Mouse (Mus musculus) limb, embryonic 11.5 days (tissue): ENCODE data around the gene Hist1h2ak. TPM values are rescaled to one million over a fixed set of nuclear protein-coding genes. Genes with fewer than 3 reads are reported as not detected.
"Not testable (repeated sequence)": the region's sequence is repeated elsewhere in the genome, so short reads cannot be mapped to it uniquely, and the experiment has no call there.

Experiments
- ATAC-seq: fragments of 200-750 bp; cut with Nextera tagmentation; 2 replicates; pipeline ENCODE4 v1.8.0; 2017; ENCODE audit warnings: low read depth; ENCODE audit not compliant: insufficient number of reproducible peaks, low FRiP score, low TSS enrichment
- DNase-seq: peaks from one replicate; pipeline ENCODE4 v3.0.0-alpha.2; 2015; ENCODE audit warnings: low spot score
- H3K27ac ChIP-seq: fragments of 300-500 bp; sonication (generic); replicated peaks from 2 replicates; pipeline ENCODE4 v1.5.1; 2014; ENCODE audit warnings: low read depth, mild to moderate bottlenecking, low read length
- H3K27me3 ChIP-seq: fragments of 300-500 bp; sonication (generic); 2 replicates; pipeline ENCODE4 v1.6.1; 2014; ENCODE audit warnings: mild to moderate bottlenecking, low read length, mixed read lengths; ENCODE audit not compliant: control insufficient read depth, insufficient read depth
- H3K36me3 ChIP-seq: fragments of 300-500 bp; sonication (generic); 2 replicates; pipeline ENCODE4 v1.6.1; 2014; ENCODE audit warnings: mild to moderate bottlenecking, low read length, moderate library complexity, mixed read lengths; ENCODE audit not compliant: control insufficient read depth, insufficient read depth
- H3K4me1 ChIP-seq: fragments of 300-500 bp; sonication (generic); 2 replicates; pipeline ENCODE4 v1.6.1; 2014; ENCODE audit warnings: low read length, mixed read lengths; ENCODE audit not compliant: control insufficient read depth, insufficient read depth
- H3K4me2 ChIP-seq: fragments of 300-500 bp; sonication (generic); 2 replicates; pipeline ENCODE4 v1.6.1; 2014; ENCODE audit warnings: low read depth, mild to moderate bottlenecking, moderate library complexity; ENCODE audit not compliant: severe bottlenecking
- H3K4me3 ChIP-seq: fragments of 300-500 bp; sonication (generic); 2 replicates; pipeline ENCODE4 v1.5.1; 2014; ENCODE audit warnings: low read depth, low read length
- H3K9ac ChIP-seq: fragments of 300-500 bp; sonication (generic); 2 replicates; pipeline ENCODE4 v1.6.1; 2014; ENCODE audit warnings: mild to moderate bottlenecking, low read length
- H3K9me3 ChIP-seq: fragments of 300-500 bp; sonication (generic); 2 replicates; pipeline ENCODE4 v1.6.1; 2016; ENCODE audit warnings: low read length; ENCODE audit not compliant: control insufficient read depth
- WGBS: fragments of 180-500 bp; shearing (Covaris S2); extraction: QIAGEN DNeasy Blood & Tissue Kit; methylation state at CpG from one replicate; pipeline ENCODE4 v1.1.7; 2014; 5-methylcytosine and 5-hydroxymethylcytosine counted together
- polyA plus RNA-seq: library from polyadenylated mRNA; unstranded; fragments of >200 nt; fragmentation: Nextera tagmentation; extraction: Ambion mirVana; gene quantifications from 2 replicates; pipeline ENCODE4 v1.2.1, GENCODE M21; 2014

Hist1h2ak gene
- polyA plus RNA-seq, 1 experiment from 2014 or later, result 6.1 TPM

DNA sequence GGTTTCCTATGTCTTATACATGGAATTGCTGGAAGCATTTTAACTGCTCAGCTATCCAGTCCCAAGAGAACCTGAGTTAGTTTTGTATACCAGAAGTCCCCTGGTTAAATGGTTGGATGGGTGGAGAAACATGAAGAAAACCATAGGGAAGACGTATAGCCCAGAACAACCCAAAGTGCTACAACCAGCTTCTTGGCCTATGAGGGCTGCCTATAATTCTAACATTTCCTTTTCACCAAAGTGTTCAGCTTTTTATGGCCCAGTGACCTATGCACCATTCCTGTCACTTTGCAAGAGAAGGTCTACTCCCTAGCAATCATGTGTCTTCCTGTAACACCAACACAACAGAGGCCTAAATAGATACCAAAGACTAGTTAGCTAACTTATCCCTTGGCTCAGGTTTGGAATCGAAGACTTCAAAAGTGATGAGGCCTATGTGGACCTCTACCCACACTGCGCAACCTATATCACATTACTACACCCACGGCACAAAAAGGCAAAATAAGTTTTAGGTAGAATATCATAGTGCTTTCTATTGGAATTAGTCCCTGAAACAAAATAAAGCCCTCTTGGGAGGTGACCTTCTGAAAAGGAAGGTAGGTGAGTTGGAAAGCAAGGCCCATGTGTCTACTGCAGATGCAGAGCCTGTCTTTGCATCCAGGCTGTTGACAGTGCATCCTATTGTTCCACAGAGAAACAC lies 35.1 kb downstream of the Hist1h2ak start:
- H3K27ac ChIP-seq, result peak overlapping the region; percentile 88
- no peaks in the 10 kb centered on the region for H3K27me3 ChIP-seq
- peak overlapping the region; percentile 42 for H3K4me3 ChIP-seq
- H3K36me3 ChIP-seq, result no peaks in the 10 kb centered on the region
- H3K4me1 ChIP-seq, result peaks cover 11% of the 10 kb centered on the region
- H3K4me2 ChIP-seq, result peak overlapping the region; percentile 72
- DNase-seq (peak; percentile 67), ATAC-seq (no peak)
- no peaks in the 10 kb centered on the region for H3K9me3 ChIP-seq
- peak overlapping the region; percentile 66 for H3K9ac ChIP-seq
- 57% methylated on average over 4 of the region's 4 CpGs for WGBS

DNA sequence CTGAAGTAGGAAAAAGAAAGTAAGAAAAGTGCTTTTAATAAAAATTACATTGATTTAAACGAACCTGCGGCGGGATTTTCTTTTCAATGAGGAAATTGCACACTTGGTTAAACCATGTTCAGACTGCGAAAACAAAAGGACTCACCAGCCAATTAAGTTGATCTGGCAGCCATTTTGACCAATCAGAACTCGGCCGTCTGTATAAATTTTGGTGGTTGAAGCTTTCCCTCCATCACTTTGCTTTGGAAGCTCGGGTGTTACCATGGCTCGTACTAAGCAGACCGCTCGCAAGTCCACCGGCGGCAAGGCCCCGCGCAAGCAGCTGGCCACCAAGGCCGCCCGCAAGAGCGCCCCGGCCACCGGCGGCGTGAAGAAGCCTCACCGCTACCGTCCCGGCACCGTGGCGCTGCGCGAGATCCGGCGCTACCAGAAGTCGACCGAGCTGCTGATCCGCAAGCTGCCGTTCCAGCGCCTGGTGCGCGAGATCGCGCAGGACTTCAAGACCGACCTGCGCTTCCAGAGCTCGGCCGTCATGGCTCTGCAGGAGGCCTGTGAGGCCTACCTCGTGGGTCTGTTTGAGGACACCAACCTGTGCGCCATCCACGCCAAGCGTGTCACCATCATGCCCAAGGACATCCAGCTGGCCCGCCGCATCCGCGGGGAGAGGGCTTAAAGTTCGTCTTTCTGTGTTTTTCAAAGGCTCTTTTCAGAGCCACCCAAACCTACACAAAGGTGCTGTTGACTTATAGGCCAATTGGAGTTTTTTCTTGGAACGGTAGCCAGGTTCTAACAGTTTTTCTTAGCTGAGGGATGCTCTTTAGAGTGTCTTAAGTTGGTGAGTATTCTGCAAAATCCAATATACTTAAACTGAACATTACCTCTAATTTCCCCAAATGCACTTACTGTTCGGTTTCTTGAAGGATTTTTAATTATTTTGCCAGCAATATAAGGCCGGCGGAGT lies 36.0 kb downstream of the Hist1h2ak start, which contains the start of gene Hist1h3h:
Gene Hist1h3h, plus strand, starts transcription at position 263 of the 961 bp plus-strand sequence.
- H3K27me3 ChIP-seq, H3K9me3 ChIP-seq, H3K36me3 ChIP-seq: not testable (repeated sequence)
- Histone ChIP-seq H3K4me3 (peak within 1 kb of the TSS; percentile 43), H3K4me2 (peak within 1 kb of the TSS; percentile 77), H3K4me1 (peaks cover 11% of the 10 kb centered on the region), H3K9ac (peak within 1 kb of the TSS; percentile 71), H3K27ac (peak within 1 kb of the TSS; percentile 97)
- under 1% methylated on average over 27 of the region's 56 CpGs for WGBS
- ATAC-seq (peak; percentile 31; the same call in 1 of the 2 replicates), DNase-seq (peak; percentile 90)

DNA sequence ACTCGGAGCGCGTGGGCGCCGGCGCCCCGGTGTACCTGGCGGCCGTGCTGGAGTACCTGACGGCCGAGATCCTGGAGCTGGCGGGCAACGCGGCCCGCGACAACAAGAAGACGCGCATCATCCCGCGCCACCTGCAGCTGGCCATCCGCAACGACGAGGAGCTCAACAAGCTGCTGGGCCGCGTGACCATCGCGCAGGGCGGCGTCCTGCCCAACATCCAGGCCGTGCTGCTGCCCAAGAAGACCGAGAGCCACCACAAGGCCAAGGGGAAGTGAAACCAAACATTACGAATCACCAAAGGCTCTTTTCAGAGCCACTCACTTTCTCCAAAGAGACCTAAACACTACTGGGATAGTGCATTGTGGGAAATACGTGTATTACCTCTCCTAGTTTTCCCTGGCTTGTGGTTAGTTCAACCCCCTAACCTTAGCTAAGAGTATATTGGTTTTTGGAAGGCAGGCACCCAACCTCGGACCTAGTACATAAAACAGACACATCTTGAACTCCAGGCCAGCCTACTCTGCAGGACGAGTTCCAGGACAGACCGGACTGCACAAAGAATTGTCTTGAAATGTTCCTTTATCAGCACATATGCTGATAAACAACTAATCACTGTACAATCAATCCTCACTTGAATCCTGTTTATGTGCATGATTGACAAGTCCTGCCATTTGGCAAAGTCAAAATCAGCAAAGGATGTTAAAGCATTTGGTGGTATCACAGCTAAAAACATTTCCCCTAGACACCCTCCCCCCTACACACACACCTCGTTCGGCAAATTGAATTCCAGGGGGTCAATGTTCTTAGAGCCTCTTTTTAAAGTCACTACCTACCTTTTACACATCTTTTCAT lies 36.9 kb downstream of the Hist1h2ak start:
- not testable (repeated sequence) for H3K27me3 ChIP-seq, H3K36me3 ChIP-seq, H3K9me3 ChIP-seq
- ATAC-seq (peak; percentile 2; the same call in 1 of the 2 replicates), DNase-seq (peak; percentile 80)
- peak overlapping the region; percentile 77 for H3K4me2 ChIP-seq
- H3K4me3 ChIP-seq, result peak overlapping the region; percentile 43
- peaks cover 11% of the 10 kb centered on the region for H3K4me1 ChIP-seq
- 0% methylated on average over 8 of the region's 38 CpGs for WGBS
- peak overlapping the region; percentile 97 for H3K27ac ChIP-seq
- H3K9ac ChIP-seq, result peak overlapping the region; percentile 71

DNA sequence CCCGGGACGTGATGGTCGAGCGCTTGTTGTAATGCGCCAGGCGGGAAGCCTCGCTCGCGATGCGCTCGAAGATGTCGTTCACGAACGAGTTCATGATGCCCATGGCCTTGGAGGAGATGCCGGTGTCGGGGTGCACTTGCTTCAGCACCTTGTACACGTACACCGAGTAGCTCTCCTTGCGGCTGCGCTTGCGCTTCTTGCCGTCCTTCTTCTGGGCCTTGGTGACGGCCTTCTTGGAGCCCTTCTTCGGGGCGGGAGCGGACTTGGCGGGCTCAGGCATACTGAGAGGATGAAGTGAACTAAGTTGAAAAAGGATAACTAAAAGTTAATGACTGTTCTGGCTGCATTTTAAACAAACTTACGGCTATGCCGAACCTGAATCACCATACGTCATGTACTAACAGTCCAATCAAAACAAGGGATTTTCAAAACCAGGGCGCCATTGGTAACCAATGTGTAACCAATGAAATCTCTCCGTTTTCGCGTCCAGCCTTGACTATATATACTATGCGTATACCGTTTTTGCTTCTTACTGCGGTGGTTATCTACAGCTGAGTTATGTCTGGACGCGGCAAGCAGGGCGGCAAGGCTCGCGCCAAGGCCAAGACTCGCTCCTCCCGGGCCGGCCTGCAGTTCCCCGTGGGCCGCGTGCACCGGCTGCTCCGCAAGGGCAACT lies 37.6 kb downstream of the Hist1h2ak start, which contains the start of the genes Hist1h2bl and Hist1h2ai:
Gene Hist1h2bl, minus strand, starts transcription at position 280 of the 676 bp plus-strand sequence.
Gene Hist1h2ai, plus strand, starts transcription at position 559 of the 676 bp plus-strand sequence.
- under 1% methylated on average over 27 of the region's 50 CpGs for WGBS
- H3K36me3 ChIP-seq, H3K9me3 ChIP-seq, H3K27me3 ChIP-seq: not testable (repeated sequence)
- DNase-seq, result peak; percentile 85
- peak within 1 kb of the TSS; percentile 97 for H3K27ac ChIP-seq
- peaks cover 10% of the 10 kb centered on the region for H3K4me1 ChIP-seq
- peak; percentile 92 for ATAC-seq
- H3K9ac ChIP-seq, result peak within 1 kb of the TSS; percentile 71
- H3K4me3 ChIP-seq, result peak within 1 kb of the TSS; percentile 43
- peak within 1 kb of the TSS; percentile 77 for H3K4me2 ChIP-seq

DNA sequence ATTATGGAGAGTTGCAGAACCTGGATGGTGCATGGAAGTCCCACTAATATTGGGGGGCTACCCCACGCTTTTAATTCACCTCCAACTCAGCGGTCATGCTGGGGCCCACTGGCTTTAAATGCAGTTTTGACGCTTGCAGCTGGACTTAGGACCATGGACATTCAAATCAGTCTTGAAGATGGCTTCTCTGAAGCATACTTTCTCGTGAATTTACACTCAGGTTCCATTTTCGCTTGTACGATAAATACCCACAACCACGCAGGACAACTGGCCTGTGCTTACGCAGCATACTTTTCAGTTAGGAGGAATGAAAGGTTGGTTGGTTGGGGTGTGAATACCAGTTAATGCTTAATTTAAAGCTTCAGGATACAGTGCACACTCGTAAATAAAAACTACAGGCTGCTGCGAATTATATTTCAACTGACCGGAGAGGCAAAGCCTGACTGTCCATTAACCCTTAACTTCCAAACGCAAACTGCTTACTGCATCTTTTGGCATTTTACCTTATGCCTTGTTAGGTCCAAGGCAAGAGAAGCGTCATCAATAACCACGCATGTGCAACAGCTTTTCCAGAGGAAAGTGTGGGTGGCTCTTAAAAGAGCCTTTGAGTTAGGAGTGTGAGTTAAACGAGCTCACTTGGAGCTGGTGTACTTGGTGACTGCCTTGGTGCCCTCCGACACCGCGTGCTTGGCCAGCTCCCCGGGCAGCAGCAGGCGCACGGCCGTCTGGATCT lies 38.3 kb downstream of the Hist1h2ak start:
- H3K27me3 ChIP-seq, result no peaks in the 10 kb centered on the region
- WGBS, result 1% methylated on average over 22 of the region's 22 CpGs
- peak overlapping the region; percentile 42 for H3K4me3 ChIP-seq
- ATAC-seq (no peak), DNase-seq (peak; percentile 60)
- no peaks in the 10 kb centered on the region for H3K36me3 ChIP-seq
- H3K9ac ChIP-seq, result peak overlapping the region; percentile 71
- no peaks in the 10 kb centered on the region for H3K9me3 ChIP-seq
- peak overlapping the region; percentile 97 for H3K27ac ChIP-seq
- H3K4me1 ChIP-seq, result peaks cover 8% of the 10 kb centered on the region
- peak overlapping the region; percentile 77 for H3K4me2 ChIP-seq

DNA sequence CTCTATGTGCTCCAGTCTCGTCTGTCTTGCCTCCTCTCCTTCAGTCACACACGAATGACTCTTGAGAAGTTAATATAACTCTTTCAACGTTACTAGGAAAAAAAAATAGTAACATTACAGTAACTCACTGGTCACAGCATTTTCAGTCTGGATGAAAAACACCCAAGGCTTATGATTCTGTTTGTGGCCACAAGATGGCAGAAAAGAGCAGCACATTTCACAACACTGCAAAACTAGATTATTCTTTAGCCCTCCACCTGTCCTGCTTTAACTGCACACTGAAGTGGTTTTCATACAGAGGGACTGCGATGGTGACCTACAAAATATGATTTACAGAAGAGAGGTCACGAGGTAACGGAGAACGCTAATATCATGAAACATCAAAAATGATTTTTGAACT lies 38.9 kb downstream of the Hist1h2ak start:
- Histone ChIP-seq H3K9ac (no peak overlapping the region; the same call in 1 of the 2 replicates), H3K27ac (peak overlapping the region; percentile 97), H3K4me2 (peak overlapping the region; percentile 77), H3K36me3 (no peaks in the 10 kb centered on the region), H3K4me3 (peak overlapping the region; percentile 42), H3K27me3 (no peaks in the 10 kb centered on the region), H3K4me1 (peaks cover 8% of the 10 kb centered on the region), H3K9me3 (no peaks in the 10 kb centered on the region)
- ATAC-seq, result no peak
- 2% methylated on average over 7 of the region's 7 CpGs for WGBS
- peak; percentile 69 for DNase-seq

DNA sequence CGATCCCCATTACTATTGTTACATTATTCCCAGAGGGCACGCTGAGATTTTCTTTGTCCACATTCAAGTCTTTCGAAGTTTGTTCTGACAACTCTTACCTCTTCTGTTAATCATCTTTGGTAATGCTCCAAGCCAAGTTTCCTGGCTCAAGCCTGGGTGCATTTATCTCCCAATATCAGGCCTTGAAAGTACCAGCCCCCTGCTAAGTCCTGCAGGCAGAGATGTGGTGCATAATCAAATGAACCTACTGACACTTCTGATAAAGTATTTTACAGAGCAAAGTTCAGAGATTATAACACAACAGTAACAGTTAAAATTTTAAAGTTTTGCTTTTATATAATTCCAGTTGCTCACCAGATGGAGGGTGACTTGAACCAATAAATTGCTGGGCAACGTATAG lies 41.9 kb downstream of the Hist1h2ak start:
- 0 out of 2 replicates have a peak overlapping the region, but pooled peaks have one; percentile 27 for H3K9ac ChIP-seq
- H3K9me3 ChIP-seq, result no peaks in the 10 kb centered on the region
- ATAC-seq (no peak), DNase-seq (no peak)
- H3K36me3 ChIP-seq, result no peaks in the 10 kb centered on the region
- H3K4me1 ChIP-seq, result peaks cover 8% of the 10 kb centered on the region
- peak overlapping the region; percentile 40 for H3K4me3 ChIP-seq
- H3K4me2 ChIP-seq, result peak overlapping the region; percentile 43
- no peaks in the 10 kb centered on the region for H3K27me3 ChIP-seq
- H3K27ac ChIP-seq, result no peak overlapping the region
- 39% methylated on average over 4 of the region's 4 CpGs for WGBS
